Mouse (Mus musculus) heart, embryonic 13.5 days (tissue): ENCODE results near the gene Gzmm. TPM values are rescaled to one million over a fixed set of nuclear protein-coding genes. Genes with fewer than 3 reads are reported as not detected.
A peak's percentile ranks its signal among the peaks of the same experiment; 100 is the strongest.

ENCODE experiments used
- ATAC-seq: fragments of 200-750 bp; cut with Nextera tagmentation; 2 replicates; pipeline ENCODE4 v1.8.0; 2017; ENCODE audit warnings: moderate TSS enrichment; ENCODE audit not compliant: insufficient number of reproducible peaks, low FRiP score, low TSS enrichment; ENCODE audit errors: extremely low read depth
- H3K27ac ChIP-seq: fragments of 300-500 bp; sonication (generic); replicated peaks from 2 replicates; pipeline ENCODE4 v1.5.1; 2015; ENCODE audit warnings: moderate library complexity, mild to moderate bottlenecking, inconsistent platforms
- H3K27me3 ChIP-seq: fragments of 300-500 bp; sonication (generic); replicated peaks from 2 replicates; pipeline ENCODE4 v1.6.1; 2015; ENCODE audit warnings: mild to moderate bottlenecking, inconsistent platforms
- H3K36me3 ChIP-seq: fragments of 300-500 bp; sonication (generic); 2 replicates; pipeline ENCODE4 v1.6.1; 2015; ENCODE audit warnings: mild to moderate bottlenecking, inconsistent platforms
- H3K4me1 ChIP-seq: fragments of 300-500 bp; sonication (generic); 2 replicates; pipeline ENCODE4 v1.6.1; 2015; ENCODE audit warnings: inconsistent platforms
- H3K4me2 ChIP-seq: fragments of 300-500 bp; sonication (generic); 2 replicates; pipeline ENCODE4 v1.6.1; 2015; ENCODE audit warnings: inconsistent platforms, mild to moderate bottlenecking, moderate library complexity
- H3K4me3 ChIP-seq: fragments of 300-500 bp; sonication (generic); 2 replicates; pipeline ENCODE4 v1.5.1; 2015; ENCODE audit warnings: moderate library complexity, mild to moderate bottlenecking, inconsistent platforms
- H3K9ac ChIP-seq: fragments of 300-500 bp; sonication (generic); 2 replicates; pipeline ENCODE4 v1.6.1; 2015; ENCODE audit warnings: inconsistent platforms, mild to moderate bottlenecking, moderate library complexity
- H3K9me3 ChIP-seq: fragments of 300-500 bp; sonication (generic); 2 replicates; pipeline ENCODE4 v1.6.1; 2016; ENCODE audit warnings: inconsistent platforms
- WGBS: fragments of 180-500 bp; shearing (Covaris S2); methylation state at CpG from one replicate; pipeline ENCODE4 v1.1.7; 2015; ENCODE audit warnings: mixed read lengths; 5-methylcytosine and 5-hydroxymethylcytosine counted together
- polyA plus RNA-seq: library from polyadenylated mRNA; unstranded; fragments of >200 nt; fragmentation: Nextera tagmentation; extraction: Ambion mirVana; gene quantifications from 2 replicates; pipeline ENCODE4 v1.2.1, GENCODE M21; 2015

Gzmm gene
- polyA plus RNA-seq, 1 experiment from 2014 or later = 0.67 TPM

DNA sequence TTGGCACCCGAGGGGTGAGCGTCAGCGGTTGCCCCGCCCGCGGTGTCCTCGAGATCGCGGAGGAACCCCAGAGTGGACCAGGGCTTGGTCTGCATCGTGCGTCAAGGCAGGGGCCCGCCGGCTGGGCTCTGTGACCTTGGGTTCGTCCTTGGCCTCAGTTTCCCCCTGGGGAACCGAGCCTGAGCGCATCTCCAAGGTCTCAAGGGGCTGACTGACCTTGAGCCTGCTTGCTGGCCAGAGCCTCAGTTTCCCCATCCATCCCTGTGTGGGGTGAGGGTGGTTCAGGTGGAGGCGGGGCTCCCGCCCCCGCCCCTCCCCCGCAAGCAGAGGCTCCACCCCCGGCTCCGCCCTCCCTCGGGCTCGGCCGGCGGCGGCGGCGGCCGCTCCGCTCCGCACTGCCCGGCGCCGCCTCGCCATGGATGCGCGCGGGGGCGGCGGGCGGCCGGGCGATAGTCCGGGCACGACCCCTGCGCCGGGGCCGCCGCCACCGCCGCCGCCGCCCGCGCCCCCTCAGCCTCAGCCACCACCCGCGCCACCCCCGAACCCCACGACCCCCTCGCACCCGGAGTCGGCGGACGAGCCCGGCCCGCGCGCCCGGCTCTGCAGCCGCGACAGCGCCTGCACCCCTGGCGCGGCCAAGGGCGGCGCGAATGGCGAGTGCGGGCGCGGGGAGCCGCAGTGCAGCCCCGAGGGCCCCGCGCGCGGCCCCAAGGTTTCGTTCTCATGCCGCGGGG lies 27.6 kb downstream of the Gzmm start, which contains the start of gene Hcn2:
Gene Hcn2, plus strand, starts transcription at position 381 of the 734 bp plus-strand sequence.
- Histone ChIP-seq H3K4me1 (peaks cover 36% of the 10 kb centered on the region), H3K27ac (no peak within 1 kb of the TSS), H3K4me3 (peak within 1 kb of the TSS; percentile 67), H3K9ac (peak within 1 kb of the TSS; percentile 73), H3K4me2 (peak within 1 kb of the TSS; percentile 96), H3K9me3 (no peaks in the 10 kb centered on the region), H3K27me3 (peaks cover 76% of the 10 kb centered on the region), H3K36me3 (peaks cover 8% of the 10 kb centered on the region)
- no peak for ATAC-seq
- 1% methylated on average over 58 of the region's 91 CpGs for WGBS

GRCm38 (mm10) chr10:79716988-79717355 lies 28.2 kb downstream of the Gzmm start:
- peak overlapping the region; percentile 96 for H3K4me2 ChIP-seq
- under 1% methylated on average over 43 of the region's 44 CpGs for WGBS
- peaks cover 3% of the 10 kb centered on the region for H3K36me3 ChIP-seq
- no peaks in the 10 kb centered on the region for H3K9me3 ChIP-seq
- peaks cover 76% of the 10 kb centered on the region for H3K27me3 ChIP-seq
- H3K4me3 ChIP-seq = peak overlapping the region; percentile 67
- ATAC-seq = no peak
- peaks cover 33% of the 10 kb centered on the region for H3K4me1 ChIP-seq
- H3K9ac ChIP-seq = peak overlapping the region; percentile 73
- no peak overlapping the region for H3K27ac ChIP-seq

DNA sequence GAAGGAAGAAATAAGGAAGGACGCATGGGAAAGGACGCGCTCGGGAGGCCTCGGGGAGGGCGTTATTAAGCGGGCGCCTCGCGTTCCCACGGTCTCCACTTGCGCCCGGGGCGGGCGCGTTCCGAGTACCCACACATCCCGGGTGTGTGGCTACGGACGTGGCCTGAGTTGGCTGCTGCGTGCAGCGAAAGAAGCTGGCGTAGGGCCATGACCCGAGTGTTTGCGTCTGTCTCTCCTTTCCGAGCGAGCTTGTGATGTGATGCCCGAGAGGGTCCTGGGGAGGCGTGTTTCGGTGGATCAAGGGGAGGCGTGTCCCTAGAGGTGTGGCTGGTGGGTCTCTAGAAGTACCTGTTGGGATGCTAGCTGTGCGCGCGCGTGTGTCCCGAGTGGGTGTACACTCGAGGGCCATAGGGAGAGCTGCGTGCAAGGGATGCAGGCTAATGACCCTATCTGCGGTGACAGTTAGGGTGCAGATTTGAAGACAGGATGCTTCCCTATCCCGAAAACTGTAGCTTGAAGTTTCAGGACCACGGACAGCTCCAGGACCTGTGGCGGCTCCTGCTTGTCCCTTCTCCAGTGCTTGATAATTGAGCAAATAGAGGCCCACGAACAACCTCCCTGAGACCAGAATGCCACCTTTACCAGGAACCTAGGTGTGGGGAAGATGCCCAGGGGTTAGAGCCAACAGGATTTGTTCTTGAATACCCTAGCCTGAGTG lies 29.0 kb downstream of the Gzmm start:
- 7% methylated on average over 43 of the region's 43 CpGs for WGBS
- Histone ChIP-seq H3K27ac (no peak overlapping the region), H3K4me2 (peak overlapping the region; percentile 96), H3K27me3 (peaks cover 82% of the 10 kb centered on the region), H3K9me3 (no peaks in the 10 kb centered on the region), H3K4me1 (peaks cover 25% of the 10 kb centered on the region), H3K9ac (no peak overlapping the region), H3K4me3 (peak overlapping the region; percentile 67), H3K36me3 (no peaks in the 10 kb centered on the region)
- ATAC-seq = no peak

- Histone ChIP-seq H3K27ac (no peak overlapping the region), H3K9ac (no peak overlapping the region), H3K27me3 (peaks cover 57% of the 10 kb centered on the region), H3K36me3 (no peaks in the 10 kb centered on the region), H3K4me1 (peaks cover 24% of the 10 kb centered on the region), H3K4me3 (no peak overlapping the region), H3K4me2 (no peak overlapping the region), H3K9me3 (no peaks in the 10 kb centered on the region)
- no peak for ATAC-seq
- WGBS = 53% methylated on average over 5 of the region's 5 CpGs
Observed at GRCm38 (mm10) chr10:79721089-79721488, 32.3 kb downstream of the Gzmm start.

DNA sequence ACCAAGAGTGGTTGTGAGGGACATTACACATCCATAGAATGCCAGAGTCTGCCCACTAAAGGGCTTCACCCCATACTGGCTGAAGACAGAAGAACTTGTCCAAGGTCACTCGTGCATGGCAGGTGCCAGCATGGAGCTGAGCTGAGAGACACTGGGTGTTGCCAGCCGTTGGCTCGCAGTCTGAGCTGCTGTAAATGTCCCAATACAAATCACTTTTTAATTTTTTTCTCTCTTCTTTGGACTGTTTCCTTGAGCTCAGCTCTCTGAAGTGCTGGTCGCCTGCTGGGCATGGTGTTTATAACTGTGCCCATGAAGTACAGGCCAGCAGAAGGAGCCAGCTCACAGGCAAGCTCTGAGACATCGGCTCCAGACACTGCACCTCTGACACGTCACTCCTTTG lies 34.2 kb downstream of the Gzmm start:
- no peak overlapping the region for H3K4me3 ChIP-seq
- peaks cover 37% of the 10 kb centered on the region for H3K27me3 ChIP-seq
- H3K27ac ChIP-seq = no peak overlapping the region
- no peak for ATAC-seq
- 64% methylated on average over 6 of the region's 6 CpGs for WGBS
- peaks cover 4% of the 10 kb centered on the region; the same call in 1 of the 2 replicates for H3K9me3 ChIP-seq
- no peak overlapping the region for H3K4me2 ChIP-seq
- H3K4me1 ChIP-seq = peaks cover 7% of the 10 kb centered on the region
- H3K9ac ChIP-seq = no peak overlapping the region
- no peaks in the 10 kb centered on the region for H3K36me3 ChIP-seq

GRCm38 (mm10) chr10:79723692-79724091 lies 34.9 kb downstream of the Gzmm start:
- Histone ChIP-seq H3K36me3 (no peaks in the 10 kb centered on the region), H3K4me2 (no peak overlapping the region), H3K27ac (no peak overlapping the region), H3K4me3 (no peak overlapping the region), H3K27me3 (peaks cover 37% of the 10 kb centered on the region), H3K9me3 (peaks cover 4% of the 10 kb centered on the region; the same call in 1 of the 2 replicates), H3K4me1 (peaks cover 7% of the 10 kb centered on the region), H3K9ac (no peak overlapping the region)
- no peak for ATAC-seq
- 63% methylated on average over 7 of the region's 7 CpGs for WGBS

GRCm38 (mm10) chr10:79726090-79726489 lies 37.3 kb downstream of the Gzmm start:
- H3K27me3 ChIP-seq = peaks cover 20% of the 10 kb centered on the region
- WGBS = 34% methylated on average over 11 of the region's 11 CpGs

DNA sequence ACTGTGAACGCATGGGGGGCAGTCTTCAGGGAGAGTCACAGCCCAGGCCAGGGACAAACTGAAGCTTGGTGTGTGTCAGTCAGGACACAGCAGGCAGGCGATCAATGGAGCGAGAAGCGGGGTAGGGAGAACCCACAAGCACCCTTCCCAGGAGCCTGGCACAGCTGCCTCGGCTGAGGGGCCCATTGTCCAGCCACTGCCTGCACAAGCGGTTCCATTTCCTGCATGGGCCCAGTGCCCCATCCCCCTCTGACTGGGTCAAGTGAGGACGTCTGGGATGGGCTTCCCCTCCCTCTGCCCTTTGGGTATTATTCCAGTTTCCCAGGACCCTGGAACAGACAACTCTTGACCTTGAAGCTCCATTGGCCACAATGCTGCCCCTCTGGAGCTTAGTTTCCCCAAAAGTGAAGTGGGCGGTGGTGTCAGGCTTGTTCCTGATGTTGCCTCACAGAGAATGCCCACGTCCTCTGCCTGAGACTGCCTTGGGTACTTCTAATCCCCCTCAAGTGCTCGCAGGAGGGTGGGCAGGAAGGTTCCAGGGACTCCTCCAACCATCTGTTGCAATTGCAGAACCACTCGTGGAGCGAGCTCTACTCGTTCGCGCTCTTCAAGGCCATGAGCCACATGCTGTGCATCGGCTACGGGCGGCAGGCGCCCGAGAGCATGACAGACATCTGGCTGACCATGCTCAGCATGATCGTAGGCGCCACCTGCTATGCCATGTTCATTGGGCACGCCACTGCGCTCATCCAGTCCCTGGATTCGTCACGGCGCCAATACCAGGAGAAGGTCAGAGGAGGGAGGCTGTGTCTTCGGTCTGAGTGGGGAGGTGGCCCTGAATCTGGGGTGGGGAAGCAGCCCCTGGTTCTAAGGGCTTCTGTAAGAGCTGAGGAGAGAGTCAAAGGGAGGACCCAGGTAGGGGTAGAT lies 39.8 kb downstream of the Gzmm start:
- H3K4me3 ChIP-seq = no peak overlapping the region
- H3K9ac ChIP-seq = no peak overlapping the region
- peaks cover 13% of the 10 kb centered on the region for H3K27me3 ChIP-seq
- 69% methylated on average over 28 of the region's 28 CpGs for WGBS
- H3K4me2 ChIP-seq = no peak overlapping the region
- H3K4me1 ChIP-seq = peaks cover 12% of the 10 kb centered on the region
- H3K9me3 ChIP-seq = peaks cover 4% of the 10 kb centered on the region; the same call in 1 of the 2 replicates
- ATAC-seq = no peak
- H3K36me3 ChIP-seq = peaks cover 5% of the 10 kb centered on the region
- H3K27ac ChIP-seq = no peak overlapping the region

More at GRCm38 (mm10) chr10:79726090-79726489, 37.3 kb downstream of the Gzmm start:
- no peak for ATAC-seq
- H3K36me3 ChIP-seq = no peaks in the 10 kb centered on the region
- peaks cover 13% of the 10 kb centered on the region for H3K4me1 ChIP-seq
- H3K27ac ChIP-seq = no peak overlapping the region
- no peak overlapping the region for H3K9ac ChIP-seq
- H3K9me3 ChIP-seq = peaks cover 4% of the 10 kb centered on the region; the same call in 1 of the 2 replicates
- H3K4me2 ChIP-seq = no peak overlapping the region
- no peak overlapping the region for H3K4me3 ChIP-seq

DNA sequence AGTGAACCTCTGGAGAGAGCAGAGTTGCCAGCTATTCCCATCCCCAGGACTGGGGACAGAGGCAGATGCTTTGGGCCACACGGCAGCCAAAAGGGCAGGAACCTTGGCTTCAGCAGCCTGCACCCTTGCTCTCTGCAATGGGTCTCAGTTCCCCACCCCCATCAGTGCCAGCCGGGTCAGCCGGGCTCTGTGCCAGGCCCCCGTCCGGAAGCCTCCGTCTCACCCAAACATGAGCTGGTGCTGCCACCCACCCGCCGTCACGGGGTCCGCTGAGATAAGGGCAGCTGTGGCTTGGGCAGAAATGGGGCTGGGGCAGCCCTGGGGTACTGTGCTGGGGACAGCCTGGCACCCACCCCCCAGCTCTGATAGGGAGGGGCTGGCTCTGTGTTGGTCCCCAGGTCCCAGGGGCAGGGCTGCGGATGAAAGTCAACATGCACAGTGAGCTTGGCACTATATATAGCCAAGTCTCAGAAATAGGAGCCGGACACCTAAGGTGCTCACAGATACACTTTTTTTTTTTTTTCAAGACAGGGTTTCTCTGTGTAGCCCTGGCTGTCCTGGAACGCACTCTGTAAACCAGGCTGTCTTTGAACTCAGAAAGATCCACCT lies 40.6 kb downstream of the Gzmm start:
- peak; percentile 12; the same call in 1 of the 2 replicates for ATAC-seq
- peaks cover 14% of the 10 kb centered on the region for H3K36me3 ChIP-seq
- 65% methylated on average over 13 of the region's 13 CpGs for WGBS
- no peak overlapping the region for H3K27ac ChIP-seq
- peaks cover 4% of the 10 kb centered on the region; the same call in 1 of the 2 replicates for H3K9me3 ChIP-seq
- H3K9ac ChIP-seq = no peak overlapping the region
- no peak overlapping the region for H3K4me2 ChIP-seq
- H3K4me3 ChIP-seq = no peak overlapping the region
- H3K27me3 ChIP-seq = peaks cover 15% of the 10 kb centered on the region
- H3K4me1 ChIP-seq = peaks cover 6% of the 10 kb centered on the region

DNA sequence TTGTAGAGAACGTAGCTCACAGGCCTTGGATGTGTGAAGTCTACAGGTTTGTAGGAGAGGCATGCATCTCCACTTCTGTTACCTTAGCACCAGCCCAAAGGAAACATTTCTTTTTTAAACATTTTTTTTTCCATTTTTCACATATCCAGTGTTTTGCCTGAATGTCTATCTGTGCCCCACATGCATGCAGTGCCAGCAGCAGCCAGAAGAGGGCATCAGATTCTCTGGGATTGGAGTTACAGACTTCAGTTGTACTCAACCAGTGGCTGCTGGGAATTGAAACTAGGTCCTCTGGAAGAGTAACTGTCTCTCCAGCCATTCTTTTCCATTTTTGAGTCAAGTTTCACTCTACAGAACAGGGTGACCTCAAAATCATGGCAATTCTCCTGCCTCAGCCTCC lies 43.7 kb downstream of the Gzmm start:
- Histone ChIP-seq H3K9me3 (peaks cover 30% of the 10 kb centered on the region), H3K4me1 (peaks cover 12% of the 10 kb centered on the region), H3K4me3 (no peak overlapping the region), H3K4me2 (no peak overlapping the region), H3K36me3 (peaks cover 45% of the 10 kb centered on the region), H3K27me3 (peaks cover 43% of the 10 kb centered on the region), H3K9ac (no peak overlapping the region), H3K27ac (no peak overlapping the region)
- ATAC-seq = no peak
- WGBS = 90% methylated on average over 1 of the region's 1 CpGs
